Mouse (Mus musculus): ENCODE measurements around the gene Esrrg.

GRCm38 (mm10) chr1:188101832-188102231 is 493.2 kb downstream of the Esrrg start:
- TF ChIP-seq CTCF (IDR thresholded peaks at IDR 0.05; ENCODE audit: borderline replicate concordance, control insufficient read depth, extremely low read depth, insufficient read depth, low read length, poor library complexity) (no peak), POLR2A (IDR thresholded peaks at IDR 0.05; ENCODE audit: control insufficient read depth, extremely low read depth, insufficient read depth, low read length, poor library complexity) (no peak)
